Mouse (Mus musculus) brown adipose tissue, adult 24 weeks (tissue): ENCODE data around the gene Spag6. TPM values are rescaled to one million over a fixed set of nuclear protein-coding genes. Genes with fewer than 3 reads are reported as not detected.
A peak's percentile ranks its signal among the peaks of the same experiment; 100 is the strongest.

Experiments
- H3K27ac ChIP-seq: fragments of 200-500 bp; replicated peaks from 2 replicates; pipeline ENCODE4 v1.5.1; 2012; ENCODE audit warnings: low read depth, mild to moderate bottlenecking, low read length
- H3K4me1 ChIP-seq: fragments of 200-500 bp; 2 replicates; pipeline ENCODE4 v1.6.1; 2012; ENCODE audit warnings: low read length, mixed read lengths; ENCODE audit not compliant: control insufficient read depth, insufficient read depth, insufficient read length
- H3K4me3 ChIP-seq: fragments of 200-500 bp; 2 replicates; pipeline ENCODE4 v1.5.1; 2012; ENCODE audit warnings: low read depth, mild to moderate bottlenecking, low read length, moderate library complexity; ENCODE audit not compliant: insufficient read depth
- polyA plus RNA-seq: library from polyadenylated mRNA; stranded (reverse); fragments of >200 nt; gene quantifications from 2 replicates; pipeline ENCODE4 v1.2.4, GENCODE M21; 2012; ENCODE audit not compliant: missing spikeins, insufficient read depth, insufficient read length

The Spag6 gene
- polyA plus RNA-seq, 1 experiment, result not detected

DNA sequence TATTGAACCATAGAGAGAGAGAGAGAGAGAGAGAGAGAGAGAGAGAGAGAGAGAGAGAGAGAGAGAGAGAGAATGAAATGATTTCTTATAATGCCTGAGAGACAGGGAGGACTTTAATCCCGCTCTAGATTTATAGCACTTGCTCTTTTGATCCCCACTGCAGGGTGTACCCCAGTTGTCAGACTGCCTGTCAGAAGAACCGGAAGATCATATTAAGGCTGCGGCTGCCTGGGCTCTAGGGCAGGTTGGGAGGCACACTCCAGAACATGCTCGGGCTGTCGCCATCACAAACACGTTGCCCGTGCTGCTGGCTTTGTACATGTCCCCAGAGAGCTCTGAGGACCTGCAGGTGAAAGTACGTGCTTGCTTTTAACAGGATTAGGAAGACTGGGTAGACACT is 43.2 kb downstream of the Spag6 start:
- H3K4me1 ChIP-seq, result no peaks in the 10 kb centered on the region
- H3K27ac ChIP-seq, result no peak overlapping the region
- H3K4me3 ChIP-seq, result no peak overlapping the region

DNA sequence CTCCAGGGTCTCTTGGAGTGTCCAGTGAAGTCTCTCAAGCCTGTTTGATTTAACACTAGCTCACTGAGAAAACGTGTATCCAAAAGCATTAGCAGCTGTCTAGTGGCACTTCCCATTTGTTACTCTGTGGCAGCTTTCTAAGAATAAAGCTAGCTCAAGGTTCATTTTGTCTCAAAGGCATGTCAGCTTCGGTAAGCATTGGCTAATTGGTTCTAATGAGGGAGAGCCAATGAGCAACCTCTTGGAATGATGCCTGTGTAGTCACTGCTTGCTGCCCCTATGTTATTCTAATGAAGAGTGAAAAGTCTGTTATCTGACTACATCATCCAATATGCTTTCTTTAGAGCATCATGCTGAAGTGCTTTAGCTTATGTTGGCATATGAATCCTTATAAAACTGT is 45.4 kb downstream of the Spag6 start:
- no peak overlapping the region for H3K27ac ChIP-seq
- H3K4me1 ChIP-seq, result no peaks in the 10 kb centered on the region
- no peak overlapping the region for H3K4me3 ChIP-seq

DNA sequence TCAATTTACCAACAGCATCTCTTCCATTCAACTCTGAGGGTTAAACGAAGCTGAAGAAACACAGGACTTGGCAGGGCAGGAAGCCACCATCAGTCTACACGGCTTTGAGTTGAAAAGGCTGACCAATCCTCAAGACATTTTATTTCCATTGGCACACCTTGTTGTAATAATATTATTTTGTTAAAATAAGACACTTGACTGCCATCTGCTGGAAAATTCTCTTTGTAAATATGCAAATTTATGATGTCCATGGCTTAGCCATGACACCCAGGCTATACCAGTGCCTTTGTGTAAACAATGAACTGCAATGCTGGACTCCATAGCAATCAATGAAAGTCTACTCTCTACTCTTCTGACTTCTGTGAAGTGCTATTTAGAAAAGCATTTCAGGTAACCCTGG is 62.3 kb downstream of the Spag6 start:
- Histone ChIP-seq H3K4me1 (no peaks in the 10 kb centered on the region), H3K4me3 (no peak overlapping the region), H3K27ac (no peak overlapping the region)

DNA sequence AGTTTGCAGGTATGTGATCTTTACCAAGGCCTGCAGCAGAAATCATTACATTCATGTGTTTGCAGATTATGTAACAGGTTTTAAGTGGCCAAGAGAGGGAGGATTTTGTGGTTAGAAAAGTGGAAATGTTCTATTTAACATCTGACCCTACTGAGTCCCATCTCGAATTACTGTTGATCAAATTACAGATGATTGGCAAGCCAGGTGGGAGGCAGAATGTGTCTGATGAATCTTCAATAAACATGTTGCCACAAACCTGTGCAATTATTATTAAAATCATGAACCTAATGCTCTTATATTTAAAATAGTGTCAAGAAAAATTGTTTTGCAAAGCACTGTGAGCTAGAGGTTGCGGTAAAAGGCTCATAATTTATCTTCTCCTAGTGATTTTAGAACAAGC is 71.0 kb downstream of the Spag6 start:
- no peaks in the 10 kb centered on the region for H3K4me1 ChIP-seq
- no peak overlapping the region for H3K4me3 ChIP-seq
- H3K27ac ChIP-seq, result no peak overlapping the region

DNA sequence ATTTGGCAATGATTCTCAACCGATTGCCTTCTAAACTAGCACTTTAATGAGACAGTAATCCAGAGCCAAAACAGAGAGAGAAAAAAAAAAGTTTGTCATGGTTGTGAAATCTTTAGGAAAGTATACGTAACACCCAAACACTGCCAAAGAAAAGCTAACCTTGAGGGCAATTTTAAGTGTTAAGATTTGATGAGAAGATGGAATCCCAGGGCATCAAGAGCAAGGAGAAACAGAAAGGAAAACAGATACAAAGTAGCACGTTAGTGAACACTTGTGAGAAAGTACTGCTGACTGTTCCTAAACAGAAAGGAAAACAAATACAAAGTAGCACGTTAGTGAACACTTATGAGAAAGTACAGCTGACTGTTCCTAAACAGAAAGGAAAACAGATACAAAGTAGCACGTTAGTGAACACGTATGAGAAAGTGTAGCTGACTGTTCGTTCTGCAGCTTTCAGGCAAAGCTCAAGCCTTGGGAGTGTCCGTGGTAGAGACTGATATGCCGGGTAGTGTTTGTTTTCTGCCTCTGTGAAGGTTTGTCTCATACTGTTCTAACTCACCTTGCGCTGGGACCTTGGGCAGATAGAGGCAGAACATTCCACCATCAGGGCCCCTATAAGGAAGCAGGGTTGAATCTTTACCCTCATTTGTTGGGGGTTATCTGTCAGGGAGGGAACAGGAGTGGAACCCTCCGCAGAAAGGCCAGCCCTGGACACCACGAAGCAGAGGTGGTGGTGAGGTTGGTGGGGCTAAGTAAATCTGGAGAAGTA is 71.8 kb downstream of the Spag6 start:
- H3K4me1 ChIP-seq, result no peaks in the 10 kb centered on the region
- H3K4me3 ChIP-seq, result peak overlapping the region; percentile 92
- peak overlapping the region; percentile 95 for H3K27ac ChIP-seq

DNA sequence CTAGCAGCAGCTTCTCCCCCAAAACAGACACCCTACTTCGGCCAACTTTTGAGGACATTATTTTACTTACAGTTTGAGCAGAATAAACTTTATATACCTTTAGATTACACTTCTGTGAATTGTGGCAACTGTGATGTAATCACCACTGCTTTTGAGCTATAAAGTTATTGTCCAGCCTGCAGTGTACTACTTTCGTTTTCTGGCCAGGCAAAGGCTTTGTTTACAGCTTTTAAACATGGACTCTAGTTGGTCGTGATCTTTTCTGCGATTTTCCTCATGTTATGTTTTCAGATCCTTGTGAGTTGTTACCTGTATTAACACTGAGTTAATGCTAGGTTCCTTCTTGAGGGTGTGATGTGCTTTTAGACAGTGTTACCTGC is 72.6 kb downstream of the Spag6 start:
- H3K27ac ChIP-seq, result peak overlapping the region; percentile 95
- H3K4me3 ChIP-seq, result peak overlapping the region; percentile 92
- H3K4me1 ChIP-seq, result no peaks in the 10 kb centered on the region

DNA sequence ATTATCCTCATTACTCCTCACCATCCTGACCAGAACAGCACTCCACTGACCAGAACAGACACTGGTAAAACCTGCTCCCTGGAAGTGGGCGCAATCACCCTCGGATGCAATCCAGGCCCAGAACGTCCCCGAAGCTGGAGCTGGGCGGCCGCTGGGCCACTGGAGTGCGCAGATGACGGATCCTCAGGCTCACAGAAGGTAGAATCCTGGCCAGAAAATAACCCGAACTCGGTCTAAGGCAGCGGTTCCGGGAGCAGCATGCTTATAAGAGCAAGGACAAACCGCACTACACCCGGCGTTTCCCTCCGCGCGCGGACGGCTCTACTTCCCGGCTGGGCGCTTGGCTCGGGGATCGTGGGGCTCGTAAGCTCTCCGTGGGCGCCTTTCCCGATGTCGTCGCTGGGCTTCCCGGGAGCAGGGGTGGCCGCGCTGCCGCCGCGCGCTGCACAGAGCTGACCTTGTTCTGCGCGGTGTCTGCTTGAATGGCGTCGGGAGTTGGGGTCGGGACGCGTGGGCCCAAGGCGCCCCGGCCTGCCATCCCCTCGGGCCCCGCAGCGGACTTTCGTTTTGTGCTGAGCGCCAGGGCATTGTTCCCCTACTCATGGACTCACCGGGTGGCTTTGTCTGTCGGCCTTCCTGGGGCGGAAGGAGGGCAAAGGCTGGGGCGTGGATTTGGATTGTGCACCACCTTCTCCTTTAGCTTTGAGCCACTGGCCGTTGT is 73.1 kb downstream of the Spag6 start:
- Histone ChIP-seq H3K27ac (peak overlapping the region; percentile 95), H3K4me3 (peak overlapping the region; percentile 92), H3K4me1 (no peaks in the 10 kb centered on the region)

DNA sequence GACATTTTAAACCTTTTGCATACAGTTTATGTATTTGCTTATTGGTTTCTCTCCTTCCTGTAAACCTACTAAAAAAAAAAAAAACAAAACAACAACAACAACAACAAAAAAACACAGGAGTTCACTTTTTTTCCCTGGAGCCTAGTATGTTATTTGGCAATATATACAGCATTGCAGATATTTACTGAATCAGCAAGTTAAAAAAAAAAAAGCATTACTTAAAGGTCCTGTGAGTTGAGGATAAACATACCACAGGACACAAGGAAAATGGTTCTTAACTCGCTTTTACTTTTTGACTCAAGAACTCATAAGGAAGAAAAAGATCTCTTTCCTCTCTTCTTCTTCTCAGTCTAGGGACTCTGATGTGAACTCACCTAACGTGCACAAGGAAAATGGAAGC is 74.6 kb downstream of the Spag6 start:
- Histone ChIP-seq H3K4me1 (no peaks in the 10 kb centered on the region), H3K4me3 (no peak overlapping the region), H3K27ac (no peak overlapping the region)

DNA sequence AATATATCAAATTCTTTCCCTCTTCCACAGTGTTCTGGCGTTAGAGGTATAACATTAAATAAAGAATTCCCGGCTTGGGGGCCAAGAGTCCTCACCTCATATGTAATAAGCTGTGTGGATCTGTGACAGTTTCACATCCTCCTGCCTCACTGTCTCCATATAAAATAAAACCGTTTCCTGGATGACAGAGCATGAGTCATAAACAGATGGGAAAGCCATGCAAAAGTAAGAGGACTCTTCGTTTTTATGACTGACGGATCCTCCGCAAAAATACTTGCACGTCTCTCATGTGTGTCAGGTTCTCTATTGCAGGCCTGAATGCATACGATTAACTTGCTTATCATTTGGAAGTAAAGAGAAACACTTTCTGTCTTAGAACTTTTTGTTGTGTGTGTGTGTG is 78.6 kb downstream of the Spag6 start:
- Histone ChIP-seq H3K4me1 (no peaks in the 10 kb centered on the region), H3K27ac (no peak overlapping the region), H3K4me3 (no peak overlapping the region)

DNA sequence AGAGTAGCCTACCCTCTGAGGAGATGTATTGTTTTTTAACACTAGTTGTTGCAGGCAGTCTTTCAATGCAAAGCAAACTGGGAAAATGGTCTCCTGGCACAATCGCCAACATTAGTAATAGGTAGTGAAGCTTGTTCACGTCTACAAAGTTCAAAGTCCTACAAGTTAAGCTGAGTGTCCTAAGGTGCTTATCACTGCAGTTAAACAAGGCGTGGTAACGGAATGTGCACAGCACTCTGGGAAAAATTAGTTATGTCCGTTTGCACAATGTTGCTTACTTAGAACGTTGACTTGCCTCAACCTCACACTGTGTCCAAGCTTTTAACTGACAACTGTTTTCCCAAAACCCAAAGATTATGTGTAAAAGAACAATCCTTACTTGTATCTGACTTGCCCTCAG is 80.5 kb downstream of the Spag6 start:
- H3K27ac ChIP-seq, result no peak overlapping the region

DNA sequence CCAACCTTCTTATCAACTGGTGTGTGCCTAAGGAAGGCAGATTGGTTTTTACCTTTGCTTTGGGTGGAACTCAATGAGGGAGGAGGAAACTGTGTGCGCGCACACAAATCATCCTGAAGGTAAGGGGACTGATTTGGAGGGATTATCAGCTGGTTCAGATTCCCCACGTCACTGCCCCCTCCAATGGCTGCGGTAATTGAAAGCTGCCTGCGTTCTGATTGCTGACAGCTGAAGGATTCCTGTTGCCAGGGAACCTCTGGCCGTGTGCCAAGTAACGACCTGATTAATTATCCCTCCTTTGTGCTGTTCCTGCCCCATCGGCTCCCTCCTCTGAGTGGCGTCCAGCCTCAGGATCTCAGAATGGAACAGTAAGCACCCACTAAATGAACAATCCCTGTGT is 84.4 kb downstream of the Spag6 start:
- Histone ChIP-seq H3K4me1 (no peaks in the 10 kb centered on the region), H3K27ac (no peak overlapping the region), H3K4me3 (no peak overlapping the region)

More for the DNA sequence above, 80.5 kb downstream of the Spag6 start:
- H3K4me1 ChIP-seq, result no peaks in the 10 kb centered on the region
- no peak overlapping the region for H3K4me3 ChIP-seq

DNA sequence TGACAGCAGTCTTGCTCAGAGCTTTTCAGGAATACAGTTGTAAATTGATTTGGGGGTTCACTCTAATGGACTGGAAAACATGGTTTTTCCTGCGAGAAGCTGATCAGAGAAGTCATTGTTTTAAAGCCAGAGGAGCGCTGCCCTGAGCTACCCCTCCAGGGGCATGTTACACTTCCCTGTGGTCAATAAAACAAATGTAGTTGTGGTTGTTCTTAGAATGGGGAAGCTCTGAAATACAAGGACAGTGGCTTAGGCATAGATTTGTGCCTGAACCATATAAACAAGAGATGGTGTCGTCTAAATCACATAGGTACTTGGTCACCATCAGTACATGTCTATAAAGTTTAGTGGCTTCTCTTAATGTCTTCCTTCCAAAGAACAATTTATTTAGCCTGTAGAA is 86.0 kb downstream of the Spag6 start:
- Histone ChIP-seq H3K27ac (no peak overlapping the region), H3K4me1 (no peaks in the 10 kb centered on the region), H3K4me3 (no peak overlapping the region)

DNA sequence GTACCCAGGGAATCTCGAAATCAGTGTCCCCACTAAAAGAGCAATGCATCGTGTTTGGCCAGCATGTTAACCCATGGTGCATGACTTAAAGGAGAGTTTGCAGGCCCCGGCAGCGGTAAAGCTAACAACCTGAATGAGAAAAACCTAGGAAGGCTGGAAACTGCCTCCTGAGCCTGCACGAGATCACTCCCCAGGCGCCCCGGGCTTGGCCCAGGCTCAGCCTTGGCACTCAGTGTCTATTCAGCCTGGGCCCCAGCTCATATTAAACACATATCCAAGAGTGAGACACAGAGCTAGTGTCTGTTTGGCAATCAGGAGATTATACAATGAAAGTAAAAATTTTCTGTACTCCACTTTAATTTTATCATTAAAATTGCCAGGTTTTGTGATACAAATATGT is 87.5 kb downstream of the Spag6 start:
- Histone ChIP-seq H3K27ac (no peak overlapping the region), H3K4me1 (no peaks in the 10 kb centered on the region), H3K4me3 (no peak overlapping the region)

DNA sequence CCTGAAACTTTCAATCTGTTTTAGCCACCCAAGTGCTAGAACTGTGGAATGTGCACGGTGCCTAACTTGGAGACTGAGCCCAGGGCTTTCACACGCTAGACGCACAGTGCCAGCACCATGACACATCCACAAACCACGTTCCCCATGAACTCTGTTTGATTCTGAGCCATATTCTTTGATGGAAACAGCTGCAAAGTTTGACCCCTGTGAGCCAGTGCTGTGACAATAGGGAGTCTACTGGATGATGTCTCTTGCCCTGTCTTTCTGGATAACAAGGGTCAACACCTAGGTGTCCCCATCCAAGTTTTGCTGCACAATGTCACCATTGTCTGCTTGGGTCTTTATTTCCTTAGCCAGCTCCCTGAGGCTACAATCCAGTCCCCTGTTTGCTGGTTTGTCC is 100.4 kb downstream of the Spag6 start:
- Histone ChIP-seq H3K27ac (no peak overlapping the region), H3K4me3 (no peak overlapping the region), H3K4me1 (no peaks in the 10 kb centered on the region)

DNA sequence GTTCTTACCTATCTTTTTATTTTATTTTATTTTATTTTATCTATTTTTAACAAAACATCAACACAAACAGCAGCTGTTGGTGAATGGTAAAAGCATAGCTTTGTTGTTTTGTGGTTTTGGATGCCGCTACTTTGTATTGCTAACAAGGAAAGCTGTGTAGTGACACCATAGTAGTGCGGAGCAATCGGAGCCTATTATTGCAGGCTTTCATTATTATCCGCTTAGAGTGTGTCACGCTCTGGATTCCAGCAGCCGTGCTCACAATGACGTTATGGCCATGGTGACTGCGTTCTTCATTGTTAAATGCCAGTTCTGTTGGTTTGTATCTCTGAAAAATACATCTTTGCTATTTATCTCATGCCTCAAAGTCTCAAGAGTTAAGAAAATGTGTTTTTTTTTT is 103.9 kb downstream of the Spag6 start:
- H3K4me1 ChIP-seq, result peaks cover 3% of the 10 kb centered on the region; the same call in 1 of the 2 replicates
- H3K27ac ChIP-seq, result no peak overlapping the region
- no peak overlapping the region for H3K4me3 ChIP-seq
